Mouse (Mus musculus) adrenal gland, adult (tissue): ENCODE data around the gene Tpo.

Experiments
- DNase-seq, 2 experiments: peaks; one replicate each; pipeline ENCODE4 v3.0.0; 2022 to 2023; ENCODE audit warnings: low spot score in 1 of 2; ENCODE audit not compliant: inconsistent age in 2 of 2

The Tpo gene

GRCm38 (mm10) chr12:30083971-30084370 is 48.5 kb downstream of the Tpo start:
- DNase-seq = peak in 1 of 2 experiments; percentile 31

GRCm38 (mm10) chr12:30077056-30077455 is 55.4 kb downstream of the Tpo start:
- no peak for DNase-seq

GRCm38 (mm10) chr12:30076316-30076715 is 56.1 kb downstream of the Tpo start:
- peak in 1 of 2 experiments; percentile 51 for DNase-seq

GRCm38 (mm10) chr12:30069321-30069720 is 63.1 kb downstream of the Tpo start:
- DNase-seq = peak; percentile 8 to 55

GRCm38 (mm10) chr12:30067806-30068205 is 64.6 kb downstream of the Tpo start:
- DNase-seq = peak in 1 of 2 experiments; percentile 51

GRCm38 (mm10) chr12:30062118-30062505 is 70.3 kb downstream of the Tpo start:
- DNase-seq = no peak

GRCm38 (mm10) chr12:30061503-30062117 is 70.8 kb downstream of the Tpo start:
- peak in 1 of 2 experiments; percentile 59 for DNase-seq

- no peak for DNase-seq
Measured at GRCm38 (mm10) chr12:30058044-30058443, 74.4 kb downstream of the Tpo start.

GRCm38 (mm10) chr12:30054761-30055540 is 77.5 kb downstream of the Tpo start:
- no peak for DNase-seq

GRCm38 (mm10) chr12:30050235-30050634 is 82.2 kb downstream of the Tpo start:
- DNase-seq = peak in 1 of 2 experiments; percentile 83

GRCm38 (mm10) chr12:30049818-30050217 is 82.6 kb downstream of the Tpo start:
- DNase-seq = no peak

GRCm38 (mm10) chr12:30048848-30049247 is 83.6 kb downstream of the Tpo start:
- no peak for DNase-seq

- peak; percentile 47 to 83 for DNase-seq
Measured at GRCm38 (mm10) chr12:30040150-30040549, 92.3 kb downstream of the Tpo start.

GRCm38 (mm10) chr12:30039565-30039964 is 92.9 kb downstream of the Tpo start:
- peak; percentile 49 to 84 for DNase-seq

- no peak for DNase-seq
Measured at GRCm38 (mm10) chr12:30036569-30037055, 95.8 kb downstream of the Tpo start.

GRCm38 (mm10) chr12:30035841-30036568 is 96.4 kb downstream of the Tpo start:
- no peak for DNase-seq

- no peak for DNase-seq
Measured at GRCm38 (mm10) chr12:30035406-30035805, 97.0 kb downstream of the Tpo start.

GRCm38 (mm10) chr12:30034681-30035080 is 97.7 kb downstream of the Tpo start:
- no peak for DNase-seq

- no peak for DNase-seq
Measured at GRCm38 (mm10) chr12:30030571-30030970, 101.9 kb downstream of the Tpo start.

- peak in 1 of 2 experiments; percentile 1 for DNase-seq
Measured at GRCm38 (mm10) chr12:30029111-30029510, 103.3 kb downstream of the Tpo start.

GRCm38 (mm10) chr12:30027721-30028340 is 104.6 kb downstream of the Tpo start:
- peak; percentile 2 to 57 for DNase-seq
